Mouse (Mus musculus) hindbrain, embryonic 12.5 days (tissue): ENCODE results near the gene 2010111I01Rik. TPM values are rescaled to one million over a fixed set of nuclear protein-coding genes. Genes with fewer than 3 reads are reported as not detected.

Experiments used
- ATAC-seq: fragments of 200-750 bp; cut with Nextera tagmentation; 2 replicates; pipeline ENCODE4 v1.8.0; 2017; ENCODE audit warnings: moderate TSS enrichment; ENCODE audit not compliant: low FRiP score
- H3K27ac ChIP-seq: fragments of 300-500 bp; sonication (generic); 2 replicates; pipeline ENCODE4 v1.5.1; 2016; ENCODE audit warnings: mild to moderate bottlenecking
- H3K27me3 ChIP-seq: fragments of 300-500 bp; sonication (generic); 2 replicates; pipeline ENCODE4 v1.6.1; 2016; ENCODE audit warnings: mild to moderate bottlenecking
- H3K36me3 ChIP-seq: fragments of 300-500 bp; sonication (generic); 2 replicates; pipeline ENCODE4 v1.6.1; 2016; ENCODE audit warnings: mild to moderate bottlenecking
- H3K4me1 ChIP-seq: fragments of 300-500 bp; sonication (generic); 2 replicates; pipeline ENCODE4 v1.6.1; 2016
- H3K4me2 ChIP-seq: fragments of 300-500 bp; sonication (generic); replicated peaks from 2 replicates; pipeline ENCODE4 v1.6.1; 2016; ENCODE audit warnings: mild to moderate bottlenecking
- H3K4me3 ChIP-seq: fragments of 300-500 bp; sonication (generic); 2 replicates; pipeline ENCODE4 v1.5.1; 2016; ENCODE audit warnings: mild to moderate bottlenecking
- H3K9ac ChIP-seq: fragments of 300-500 bp; sonication (generic); 2 replicates; pipeline ENCODE4 v1.6.1; 2016; ENCODE audit warnings: mild to moderate bottlenecking, moderate library complexity
- H3K9me3 ChIP-seq: fragments of 300-500 bp; sonication (generic); replicated peaks from 2 replicates; pipeline ENCODE4 v1.6.1; 2016; ENCODE audit warnings: mild to moderate bottlenecking
- WGBS: fragments of 180-500 bp; shearing (Covaris S2); methylation state at CpG from one replicate; pipeline ENCODE4 v1.1.7; 2016; 5-methylcytosine and 5-hydroxymethylcytosine counted together
- polyA plus RNA-seq: library from polyadenylated mRNA; unstranded; fragments of >200 nt; fragmentation: Nextera tagmentation; extraction: Ambion mirVana; gene quantifications from 2 replicates; pipeline ENCODE4 v1.2.1, GENCODE M21; 2016

The 2010111I01Rik gene
- polyA plus RNA-seq, 1 experiment from 2014 or later = 47.6 TPM

GRCm38 (mm10) chr13:63138376-63139048 is 173.8 kb downstream of the 2010111I01Rik start:
- no peak overlapping the region for H3K4me3 ChIP-seq
- no peak overlapping the region for H3K4me2 ChIP-seq
- no peaks in the 10 kb centered on the region for H3K9me3 ChIP-seq
- peaks cover 13% of the 10 kb centered on the region for H3K4me1 ChIP-seq
- H3K27me3 ChIP-seq = no peaks in the 10 kb centered on the region
- H3K9ac ChIP-seq = no peak overlapping the region
- no peaks in the 10 kb centered on the region for H3K36me3 ChIP-seq
- H3K27ac ChIP-seq = no peak overlapping the region
- no peak for ATAC-seq

- Histone ChIP-seq H3K4me3 (no peak overlapping the region), H3K4me2 (no peak overlapping the region), H3K9me3 (no peaks in the 10 kb centered on the region), H3K36me3 (no peaks in the 10 kb centered on the region), H3K9ac (no peak overlapping the region), H3K27ac (no peak overlapping the region), H3K4me1 (peaks cover 13% of the 10 kb centered on the region), H3K27me3 (no peaks in the 10 kb centered on the region)
- WGBS = 90% methylated on average over 10 of the region's 10 CpGs
- no peak for ATAC-seq
These were observed 175.0 kb downstream of the 2010111I01Rik start for GRCm38 (mm10) chr13:63139463-63140226.

- no peak overlapping the region for H3K4me3 ChIP-seq
- ATAC-seq = no peak
- H3K27me3 ChIP-seq = no peaks in the 10 kb centered on the region
- H3K4me2 ChIP-seq = no peak overlapping the region
- 90% methylated on average over 6 of the region's 6 CpGs for WGBS
- no peak overlapping the region for H3K27ac ChIP-seq
- no peak overlapping the region for H3K9ac ChIP-seq
- peaks cover 13% of the 10 kb centered on the region for H3K4me1 ChIP-seq
- no peaks in the 10 kb centered on the region for H3K9me3 ChIP-seq
- H3K36me3 ChIP-seq = no peaks in the 10 kb centered on the region
These were observed 176.1 kb downstream of the 2010111I01Rik start for GRCm38 (mm10) chr13:63140784-63141183.

- ATAC-seq = no peak
- Histone ChIP-seq H3K9me3 (no peaks in the 10 kb centered on the region), H3K4me3 (no peak overlapping the region), H3K36me3 (no peaks in the 10 kb centered on the region), H3K27ac (no peak overlapping the region), H3K4me2 (no peak overlapping the region), H3K9ac (no peak overlapping the region), H3K4me1 (peaks cover 13% of the 10 kb centered on the region), H3K27me3 (no peaks in the 10 kb centered on the region)
These were observed 176.6 kb downstream of the 2010111I01Rik start for GRCm38 (mm10) chr13:63141275-63141674.

GRCm38 (mm10) chr13:63146604-63147188 is 182.0 kb downstream of the 2010111I01Rik start:
- H3K36me3 ChIP-seq = no peaks in the 10 kb centered on the region
- H3K4me3 ChIP-seq = no peak overlapping the region
- no peak for ATAC-seq
- H3K4me1 ChIP-seq = peaks cover 7% of the 10 kb centered on the region
- no peaks in the 10 kb centered on the region for H3K9me3 ChIP-seq
- no peaks in the 10 kb centered on the region for H3K27me3 ChIP-seq
- no peak overlapping the region for H3K27ac ChIP-seq
- WGBS = 67% methylated on average over 4 of the region's 4 CpGs
- no peak overlapping the region for H3K4me2 ChIP-seq
- H3K9ac ChIP-seq = no peak overlapping the region

- H3K9ac ChIP-seq = no peak overlapping the region
- ATAC-seq = no peak
- H3K4me3 ChIP-seq = no peak overlapping the region
- 19% methylated on average over 1 of the region's 1 CpGs for WGBS
- H3K4me2 ChIP-seq = no peak overlapping the region
- peaks cover 8% of the 10 kb centered on the region for H3K4me1 ChIP-seq
- no peak overlapping the region for H3K27ac ChIP-seq
- no peaks in the 10 kb centered on the region for H3K36me3 ChIP-seq
- H3K27me3 ChIP-seq = no peaks in the 10 kb centered on the region
- no peaks in the 10 kb centered on the region for H3K9me3 ChIP-seq
These were observed 183.5 kb downstream of the 2010111I01Rik start for GRCm38 (mm10) chr13:63148157-63148556.

GRCm38 (mm10) chr13:63150470-63151020 is 185.9 kb downstream of the 2010111I01Rik start:
- H3K4me3 ChIP-seq = no peak overlapping the region
- ATAC-seq = no peak

GRCm38 (mm10) chr13:63151028-63151738 is 186.5 kb downstream of the 2010111I01Rik start:
- peaks cover 13% of the 10 kb centered on the region for H3K4me1 ChIP-seq
- no peak overlapping the region for H3K9ac ChIP-seq
- no peak overlapping the region for H3K4me3 ChIP-seq
- H3K27ac ChIP-seq = no peak overlapping the region
- ATAC-seq = no peak
- H3K4me2 ChIP-seq = no peak overlapping the region
- H3K27me3 ChIP-seq = no peaks in the 10 kb centered on the region
- WGBS = 85% methylated on average over 9 of the region's 9 CpGs
- H3K36me3 ChIP-seq = no peaks in the 10 kb centered on the region
- no peaks in the 10 kb centered on the region for H3K9me3 ChIP-seq

More at GRCm38 (mm10) chr13:63150470-63151020, 185.9 kb downstream of the 2010111I01Rik start:
- H3K27me3 ChIP-seq = no peaks in the 10 kb centered on the region
- H3K36me3 ChIP-seq = no peaks in the 10 kb centered on the region
- peaks cover 13% of the 10 kb centered on the region for H3K4me1 ChIP-seq
- 39% methylated on average over 2 of the region's 2 CpGs for WGBS
- H3K4me2 ChIP-seq = no peak overlapping the region
- H3K9ac ChIP-seq = no peak overlapping the region
- no peak overlapping the region for H3K27ac ChIP-seq
- no peaks in the 10 kb centered on the region for H3K9me3 ChIP-seq

GRCm38 (mm10) chr13:63152498-63152897 is 187.8 kb downstream of the 2010111I01Rik start:
- Histone ChIP-seq H3K9me3 (no peaks in the 10 kb centered on the region), H3K4me2 (no peak overlapping the region), H3K4me3 (no peak overlapping the region), H3K27me3 (no peaks in the 10 kb centered on the region), H3K27ac (no peak overlapping the region), H3K9ac (no peak overlapping the region), H3K4me1 (peaks cover 13% of the 10 kb centered on the region), H3K36me3 (no peaks in the 10 kb centered on the region)
- whole genome bisulfite sequencing = 83% methylated on average over 3 of the region's 3 CpGs
- no peak for ATAC-seq

GRCm38 (mm10) chr13:63153397-63153796 is 188.7 kb downstream of the 2010111I01Rik start:
- H3K27ac ChIP-seq = no peak overlapping the region
- no peak overlapping the region for H3K4me3 ChIP-seq

GRCm38 (mm10) chr13:63154851-63155571 is 190.3 kb downstream of the 2010111I01Rik start:
- Histone ChIP-seq H3K4me2 (no peak overlapping the region), H3K4me1 (peaks cover 6% of the 10 kb centered on the region), H3K36me3 (no peaks in the 10 kb centered on the region), H3K27ac (no peak overlapping the region), H3K4me3 (no peak overlapping the region), H3K9ac (no peak overlapping the region), H3K27me3 (no peaks in the 10 kb centered on the region), H3K9me3 (no peaks in the 10 kb centered on the region)
- 67% methylated on average over 7 of the region's 7 CpGs for WGBS
- ATAC-seq = no peak

More at GRCm38 (mm10) chr13:63153397-63153796, 188.7 kb downstream of the 2010111I01Rik start:
- Histone ChIP-seq H3K4me1 (peaks cover 7% of the 10 kb centered on the region), H3K4me2 (no peak overlapping the region), H3K9ac (no peak overlapping the region), H3K36me3 (no peaks in the 10 kb centered on the region), H3K27me3 (no peaks in the 10 kb centered on the region), H3K9me3 (no peaks in the 10 kb centered on the region)
- ATAC-seq = no peak
- 35% methylated on average over 2 of the region's 2 CpGs for WGBS
